Mouse (Mus musculus): ENCODE data around the gene Gm10382. TPM values are rescaled to one million over a fixed set of nuclear protein-coding genes. Genes with fewer than 3 reads are reported as not detected.
"Not testable (repeated sequence)": the region's sequence is repeated elsewhere in the genome, so short reads cannot be mapped to it uniquely, and the experiment has no call there.

The Gm10382 gene
- polyA plus RNA-seq, 1 experiment = not detected

GRCm38 (mm10) chr5:125433793-125434337, 44.7 kb downstream of the Gm10382 start, which contains the start of gene Dhx37:
TSS of gene Dhx37 (minus strand) at chr5:125434121.
- Histone ChIP-seq H3K4me1 (ENCODE audit: control insufficient read depth, insufficient read depth, low read length) (peaks cover 2% of the 10 kb centered on the region), H3K27ac (ENCODE audit: insufficient read depth, low read length) (peak within 1 kb of the TSS; percentile 73), H3K9me3 (replicated peaks; ENCODE audit: control insufficient read depth, insufficient read depth, low read length, poor library complexity, severe bottlenecking) (no peaks in the 10 kb centered on the region), H3K4me3 (ENCODE audit: low read depth, low read length) (peak within 1 kb of the TSS; percentile 94), H3K27me3 (ENCODE audit: control insufficient read depth, insufficient read depth, low read length, poor library complexity, severe bottlenecking) (no peaks in the 10 kb centered on the region), H3K9ac (ENCODE audit: low read depth, poor library complexity, severe bottlenecking) (peak within 1 kb of the TSS; percentile 94), H3K36me3 (ENCODE audit: control insufficient read depth, insufficient read depth, low read length, poor library complexity, severe bottlenecking) (peaks cover 16% of the 10 kb centered on the region)
- TF ChIP-seq CTCF (IDR thresholded peaks at IDR 0.05; ENCODE audit: low read depth, low read length) (no peak), POLR2A (IDR thresholded peaks at IDR 0.05; ENCODE audit: insufficient read depth, low read length) (peak; percentile 41)

GRCm38 (mm10) chr5:125434347-125434746, 45.2 kb downstream of the Gm10382 start:
- TF ChIP-seq CTCF (IDR thresholded peaks at IDR 0.05; ENCODE audit: low read depth, low read length) = peak; percentile 43
- H3K4me1 ChIP-seq (ENCODE audit: control insufficient read depth, insufficient read depth, low read length); H3K27me3 ChIP-seq (ENCODE audit: control insufficient read depth, insufficient read depth, low read length, poor library complexity, severe bottlenecking); H3K9me3 ChIP-seq (replicated peaks; ENCODE audit: control insufficient read depth, insufficient read depth, low read length, poor library complexity, severe bottlenecking): not testable (repeated sequence)
- Histone ChIP-seq H3K36me3 (ENCODE audit: control insufficient read depth, insufficient read depth, low read length, poor library complexity, severe bottlenecking) (peaks cover 16% of the 10 kb centered on the region), H3K9ac (ENCODE audit: low read depth, poor library complexity, severe bottlenecking) (peak overlapping the region; percentile 55), H3K4me3 (ENCODE audit: low read depth, low read length) (peak overlapping the region; percentile 63), H3K27ac (ENCODE audit: insufficient read depth, low read length) (peak overlapping the region; percentile 73)

Other genes starting within 250 kb of the Gm10382 start
- gene Ncor2, start 210.1 kb upstream of the Gm10382 start, polyA plus RNA-seq (2011; ENCODE audit: insufficient read depth, insufficient read length, low read depth, missing spikeins) = 57.5 and 62.9 TPM in 2 replicates
- 59.6 and 63.9 TPM in 2 replicates for gene Scarb1, start 48.2 kb upstream of the Gm10382 start, polyA plus RNA-seq (2011; ENCODE audit: insufficient read depth, insufficient read length, low read depth, missing spikeins)
- 329 and 334 TPM in 2 replicates for gene Ubc, start 880 bp downstream of the Gm10382 start, polyA plus RNA-seq (2011; ENCODE audit: insufficient read depth, insufficient read length, low read depth, missing spikeins)
- gene Dhx37, start 44.8 kb downstream of the Gm10382 start, polyA plus RNA-seq (2011; ENCODE audit: insufficient read depth, insufficient read length, low read depth, missing spikeins) = 35.2 and 42.3 TPM in 2 replicates
- gene Bri3bp, start 52.2 kb downstream of the Gm10382 start, polyA plus RNA-seq (2011; ENCODE audit: insufficient read depth, insufficient read length, low read depth, missing spikeins) = 43.8 and 45.8 TPM in 2 replicates
- gene Aacs, start 86.5 kb downstream of the Gm10382 start, polyA plus RNA-seq (2011; ENCODE audit: insufficient read depth, insufficient read length, low read depth, missing spikeins) = 23.2 and 26.3 TPM in 2 replicates
- gene Tmem132b, start 142.5 kb downstream of the Gm10382 start, polyA plus RNA-seq (2011; ENCODE audit: insufficient read depth, insufficient read length, low read depth, missing spikeins) = 0.15 and 0.20 TPM in 2 replicates